Mouse (Mus musculus): Measurements from ENCODE around the gene Tmem150c.

The Tmem150c gene

DNA sequence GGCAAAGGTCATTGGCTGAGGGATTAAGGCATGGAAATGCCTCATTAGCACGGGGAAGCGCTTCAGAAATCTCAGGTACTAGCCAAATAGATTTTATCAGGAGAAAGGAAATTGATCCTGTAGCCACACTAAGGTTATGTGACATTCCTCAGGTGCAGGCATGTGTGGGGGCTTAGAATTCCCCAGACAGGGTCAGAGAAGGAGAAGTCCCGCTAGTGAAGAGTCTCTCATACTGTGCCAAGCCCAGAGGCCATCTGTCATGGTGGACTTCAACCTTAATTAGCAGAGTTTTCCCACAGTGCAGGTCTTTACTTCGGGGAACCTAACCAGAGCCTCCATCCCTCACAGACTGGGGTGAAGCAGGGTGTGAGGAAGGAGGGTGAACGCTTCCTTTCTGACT is 62.7 kb downstream of the Tmem150c start:
- no peak for DNase-seq (ENCODE audit: low read depth)

DNA sequence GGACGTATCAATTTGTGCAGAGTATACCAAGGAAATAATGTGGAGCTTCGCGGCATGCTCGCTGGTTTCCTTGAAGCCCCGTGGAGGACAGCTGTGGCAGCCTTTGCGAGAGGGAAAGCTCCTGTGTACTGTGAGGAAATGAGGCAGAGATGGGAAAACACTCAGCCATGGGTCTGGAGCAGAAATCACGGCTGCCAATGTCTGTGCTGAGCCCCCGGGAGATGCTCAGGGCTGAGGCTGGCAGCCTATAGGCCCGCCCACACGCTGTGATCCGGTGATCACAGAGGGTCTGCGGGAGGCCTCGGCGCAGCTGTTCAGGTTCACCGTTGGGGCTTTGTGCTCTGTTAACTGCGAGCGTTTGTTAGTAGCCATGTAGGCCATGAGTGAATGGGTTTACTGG is 68.0 kb downstream of the Tmem150c start:
- no peak for DNase-seq (ENCODE audit: low read depth)

DNA sequence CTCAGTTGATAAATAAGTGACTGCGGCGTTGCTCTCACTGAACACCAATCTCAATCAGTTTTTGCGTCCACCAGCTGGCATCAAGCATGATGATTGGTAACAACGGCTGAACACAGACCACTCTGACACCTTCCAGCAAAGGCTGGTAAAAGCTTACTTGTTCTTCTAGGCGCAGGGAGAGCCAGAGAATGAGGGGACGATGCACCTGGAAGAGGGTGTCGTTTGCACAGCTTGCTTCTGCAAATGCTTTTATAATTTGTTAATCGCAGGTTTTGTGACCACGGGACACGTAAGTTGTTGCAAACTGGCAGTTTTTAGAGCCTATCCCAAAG is 68.4 kb downstream of the Tmem150c start:
- DNase-seq (ENCODE audit: low read depth): no peak

DNA sequence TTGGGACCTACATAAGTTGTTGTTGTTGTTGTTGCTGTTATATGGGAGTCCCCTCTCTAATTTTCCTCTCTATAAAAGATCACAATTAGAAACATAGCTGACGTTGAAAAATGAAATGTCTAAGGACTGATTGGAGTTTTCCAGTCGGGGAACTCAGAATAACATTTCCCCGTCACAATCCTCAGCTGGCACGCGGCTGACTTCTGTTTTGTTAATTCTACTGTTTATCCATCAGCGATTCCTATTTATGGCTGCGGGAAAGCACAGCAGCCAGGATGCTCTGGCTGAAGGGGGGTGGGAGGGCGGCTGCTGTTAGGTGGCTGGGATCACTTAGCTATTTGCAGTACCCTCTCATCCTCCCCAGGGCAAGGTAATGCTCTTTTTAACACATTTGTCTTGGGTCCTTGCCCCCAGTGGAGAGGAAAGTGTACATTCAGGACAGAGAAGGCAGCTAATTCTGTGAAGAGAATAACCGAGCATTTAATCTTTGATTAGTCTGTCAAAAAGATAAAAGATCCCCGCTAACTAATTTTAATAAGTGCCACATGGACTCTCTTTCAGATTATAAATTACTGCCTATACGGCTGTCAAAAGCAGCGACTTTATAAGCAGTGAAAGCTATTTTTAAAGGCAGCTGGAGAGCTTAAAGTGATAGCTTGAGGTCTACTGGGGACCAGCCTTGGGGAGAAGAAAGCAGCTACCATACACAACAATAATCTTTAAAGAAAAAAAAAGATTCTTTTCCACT is 68.9 kb downstream of the Tmem150c start:
- no peak for DNase-seq (ENCODE audit: low read depth)

DNA sequence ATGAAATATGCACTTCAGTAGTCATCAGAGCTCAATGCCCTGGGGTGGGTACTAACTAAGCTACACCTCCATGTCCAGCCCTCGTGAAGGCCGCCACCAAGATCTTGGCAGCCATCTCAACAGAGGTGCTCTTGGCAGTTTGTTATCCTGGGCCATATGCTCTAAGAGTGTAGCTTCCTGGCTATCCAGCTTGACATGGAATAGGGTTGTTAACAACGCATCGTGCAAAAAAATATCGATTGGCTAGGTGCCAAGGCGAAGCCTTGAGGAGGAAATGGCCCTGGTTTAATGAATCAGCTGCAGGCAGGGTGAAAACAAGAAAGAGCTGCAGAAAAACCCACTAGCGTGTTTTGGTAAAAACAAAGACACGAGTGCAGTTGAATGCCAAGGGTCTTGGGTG is 74.5 kb downstream of the Tmem150c start:
- no peak for DNase-seq (ENCODE audit: low read depth)

DNA sequence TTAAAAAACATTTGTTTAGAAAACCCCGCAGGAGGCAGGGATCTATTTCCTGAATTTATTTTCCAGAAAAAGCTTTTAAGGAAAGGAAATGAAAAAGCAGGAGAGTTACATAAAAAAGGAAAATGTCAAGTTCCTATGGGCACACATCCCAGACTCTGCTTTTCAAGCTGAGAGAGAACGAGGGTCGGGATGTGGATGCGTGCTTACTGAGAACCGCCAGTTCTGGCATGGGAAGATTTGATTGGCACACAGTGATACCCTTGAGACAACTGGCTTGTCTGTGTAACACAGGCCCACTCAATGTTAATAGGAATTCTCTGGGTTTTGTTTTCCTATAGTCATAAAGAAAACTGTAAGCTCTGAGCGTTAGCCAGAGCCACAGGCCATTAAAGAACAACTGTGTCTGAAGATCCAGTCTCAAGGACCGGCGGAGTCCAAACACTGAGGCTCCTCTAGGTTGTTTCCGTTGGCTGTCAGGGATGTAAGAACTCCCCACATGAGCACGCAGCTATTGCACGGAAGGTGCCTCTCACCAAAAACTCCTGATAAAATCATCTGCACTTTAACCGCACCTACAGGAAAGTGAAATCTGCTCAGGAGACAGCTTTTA is 75.5 kb downstream of the Tmem150c start:
- DNase-seq (ENCODE audit: low read depth): no peak

DNA sequence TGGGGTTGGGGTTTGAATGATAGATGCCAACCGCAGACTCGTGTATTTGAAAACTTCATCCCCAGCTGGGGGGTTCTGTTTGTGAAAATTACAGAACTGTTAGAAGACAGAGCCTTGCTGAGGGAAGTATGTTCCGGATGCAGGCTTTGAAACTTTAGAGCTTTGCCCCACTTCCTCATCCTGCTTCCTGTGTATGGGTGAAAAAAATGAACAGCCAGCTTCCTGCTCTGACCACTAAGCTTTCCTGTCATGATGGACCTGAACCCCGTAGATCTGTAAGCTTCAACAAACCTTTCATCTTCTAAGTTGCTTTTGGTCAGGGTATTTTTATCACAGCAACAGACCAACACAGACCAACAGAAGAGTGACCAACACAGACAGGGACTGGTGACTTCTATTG is 77.6 kb downstream of the Tmem150c start:
- no peak for DNase-seq (ENCODE audit: low read depth)

DNA sequence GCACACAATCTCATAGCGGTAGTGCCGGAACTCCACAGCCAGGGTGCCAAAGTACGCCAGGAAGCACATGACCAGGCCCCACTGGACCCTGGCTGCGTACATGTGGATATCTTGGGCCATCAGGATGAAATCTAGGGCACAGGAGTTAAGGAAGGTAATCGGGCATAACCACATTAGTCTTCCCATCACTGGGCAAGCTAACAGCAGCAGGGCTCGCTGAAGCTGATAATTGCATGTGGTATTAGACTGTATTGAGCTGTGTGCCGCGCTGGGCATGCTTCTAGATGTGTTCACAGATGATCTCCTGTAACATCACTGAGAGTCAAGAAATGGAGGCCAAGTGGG is 79.7 kb downstream of the Tmem150c start:
- no peak for DNase-seq (ENCODE audit: low read depth)

DNA sequence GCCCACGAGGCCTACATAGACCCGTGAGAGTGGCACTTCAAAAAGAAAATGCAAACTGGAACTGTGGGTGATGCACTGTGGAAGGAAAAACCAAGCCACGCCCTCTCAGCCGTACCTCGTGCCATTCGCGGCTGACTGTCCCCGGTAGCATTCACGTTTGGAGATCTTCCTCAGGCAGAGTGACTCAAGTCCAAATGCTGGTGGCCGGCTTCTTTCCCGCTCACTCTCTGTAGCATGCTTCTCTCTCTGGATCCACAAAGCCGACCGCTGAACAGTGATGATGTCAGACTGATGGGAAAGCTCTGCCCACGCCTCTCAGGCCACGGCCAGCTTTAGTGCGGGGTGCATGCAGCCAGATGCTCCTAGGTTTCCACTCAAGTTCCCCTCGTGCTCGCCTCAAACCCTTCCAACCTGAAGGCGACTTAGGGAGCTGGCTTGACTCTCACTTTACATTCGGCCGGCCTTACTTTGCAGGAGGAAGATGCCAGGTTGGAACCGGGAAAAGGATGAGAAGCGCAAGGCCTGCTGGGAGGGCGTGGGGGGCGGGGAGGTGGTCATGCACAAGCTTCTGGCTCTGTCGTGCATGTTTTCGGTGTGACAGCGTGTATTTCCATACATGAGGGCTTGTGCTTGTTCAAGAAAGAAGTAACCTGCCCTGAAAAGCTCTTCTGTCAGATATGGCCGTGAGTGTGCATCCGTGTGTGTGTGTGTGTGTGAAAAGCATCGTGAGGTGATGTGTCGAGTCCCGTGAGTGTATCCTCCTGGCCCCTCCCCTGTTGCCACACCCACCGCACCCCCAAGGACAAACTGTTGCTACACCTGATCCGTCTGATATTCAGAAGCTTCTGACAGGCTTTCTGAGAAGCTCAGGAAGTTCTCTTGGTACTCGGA is 80.3 kb downstream of the Tmem150c start:
- DNase-seq (ENCODE audit: low read depth): no peak

DNA sequence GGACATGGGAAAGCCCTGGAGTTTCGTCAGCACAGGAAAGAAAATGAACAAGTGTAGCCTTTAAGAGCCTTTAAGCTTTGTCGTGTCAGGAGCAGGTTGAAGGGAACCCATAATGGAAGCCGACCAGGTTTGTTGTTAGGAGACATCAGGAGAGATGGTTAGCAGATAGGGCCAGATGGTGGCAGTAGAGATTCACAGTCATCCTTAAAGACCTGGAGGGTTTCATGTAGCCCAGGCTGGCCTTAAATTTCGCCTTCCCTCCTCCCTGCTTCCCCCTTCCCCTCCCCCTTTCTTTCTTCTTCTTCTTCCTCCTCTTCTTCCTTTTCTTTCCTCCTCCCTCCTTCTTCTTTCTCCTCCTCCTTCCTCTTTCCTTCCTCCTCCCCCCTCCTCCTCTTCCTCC is 85.0 kb downstream of the Tmem150c start:
- DNase-seq (ENCODE audit: low read depth): no peak

DNA sequence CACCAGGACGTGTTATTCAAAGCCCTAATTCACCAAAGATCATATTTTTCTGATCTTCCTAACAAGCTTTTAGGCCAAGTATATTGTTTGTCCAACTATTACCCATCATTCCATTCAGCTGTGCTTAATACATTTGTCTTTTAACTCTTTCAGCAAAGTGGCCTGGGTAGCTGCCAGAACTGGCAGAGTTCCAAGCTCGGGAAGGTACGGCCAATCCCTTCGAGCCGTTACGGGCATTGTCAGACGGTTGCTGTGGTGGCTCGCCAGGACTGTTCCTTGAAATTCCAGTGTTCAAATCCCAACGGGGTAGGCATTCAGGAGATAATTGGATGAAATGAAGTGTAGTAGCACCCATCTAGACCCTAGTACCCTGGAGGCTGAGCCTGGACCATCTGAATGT is 87.1 kb downstream of the Tmem150c start:
- no peak for DNase-seq (ENCODE audit: low read depth)

DNA sequence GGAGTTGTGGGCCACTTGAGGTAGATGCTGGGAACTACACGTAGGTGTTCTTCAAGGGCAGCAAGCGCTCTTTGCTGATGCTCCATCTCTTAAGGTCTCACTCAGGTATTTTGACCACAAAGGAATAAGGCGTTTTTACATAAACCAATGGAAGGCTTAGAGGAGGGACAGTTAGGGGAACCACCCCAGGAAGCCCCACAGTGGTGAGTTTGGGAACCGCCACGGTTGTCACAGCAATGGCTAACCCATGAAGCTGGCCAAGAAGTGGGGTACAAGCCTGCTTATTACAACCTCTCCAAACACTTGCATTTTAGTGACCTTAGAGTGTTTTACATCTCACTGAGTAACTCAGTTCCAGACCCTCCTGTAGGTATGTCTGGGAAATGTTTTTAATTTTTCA is 88.1 kb downstream of the Tmem150c start:
- DNase-seq (ENCODE audit: low read depth): no peak

DNA sequence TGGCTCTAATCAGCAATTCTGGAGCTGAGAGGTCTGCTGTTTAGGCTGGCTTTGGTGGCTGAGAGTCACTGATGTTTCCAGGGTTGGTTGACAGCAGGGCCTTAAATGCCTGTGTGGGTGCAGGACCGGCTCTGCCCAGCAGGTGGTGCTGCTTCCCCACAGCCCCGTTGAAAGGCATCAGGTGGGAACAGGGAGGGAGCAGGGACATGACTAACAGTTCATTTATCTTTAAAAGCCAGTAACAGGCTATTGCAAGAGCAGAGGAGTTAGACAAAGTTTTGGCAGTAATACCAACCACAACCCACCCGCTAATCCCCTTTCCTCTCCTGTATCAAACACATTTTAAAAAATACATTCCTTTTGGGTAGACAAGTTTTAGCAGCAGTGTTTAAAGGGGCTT is 89.4 kb downstream of the Tmem150c start:
- DNase-seq (ENCODE audit: low read depth): peak; percentile 78

DNA sequence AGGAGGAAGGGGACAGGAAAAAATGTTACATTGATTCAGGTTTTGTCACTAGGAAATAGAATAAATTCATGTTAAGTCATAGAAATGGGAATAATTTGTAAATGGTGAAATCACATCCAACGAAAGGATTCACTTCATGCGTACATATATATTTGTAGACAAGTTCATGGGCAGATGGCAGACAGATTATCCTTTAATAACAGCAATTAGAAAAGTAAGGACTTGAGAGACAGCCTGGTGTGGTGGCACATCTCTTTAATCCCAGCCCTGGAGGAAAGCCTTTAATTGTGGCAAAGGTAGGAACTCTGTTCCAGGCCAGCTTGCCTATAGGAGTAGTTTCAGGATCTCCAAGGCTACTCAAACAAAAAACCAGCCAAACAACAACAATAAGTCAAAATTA is 90.1 kb downstream of the Tmem150c start:
- no peak for DNase-seq (ENCODE audit: low read depth)

DNA sequence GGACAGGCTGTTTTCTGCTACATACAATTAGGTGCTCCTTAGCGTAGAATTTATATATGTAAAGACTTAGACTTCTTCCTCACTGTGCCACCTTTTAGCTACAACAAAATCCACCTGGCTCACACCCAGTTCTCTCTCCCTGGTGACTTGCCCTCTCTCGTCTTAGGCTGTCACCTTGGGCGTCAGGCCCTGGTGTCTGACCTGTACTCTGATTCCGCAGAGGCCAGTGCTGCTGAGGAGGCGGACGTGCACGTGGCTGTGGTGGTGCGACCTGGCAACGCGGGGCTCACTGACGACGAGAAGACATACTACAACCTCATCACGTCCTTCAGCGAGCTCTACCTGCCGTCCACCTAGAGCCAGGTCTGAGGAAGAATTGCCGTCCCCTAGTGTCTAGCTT is 92.0 kb downstream of the Tmem150c start:
- DNase-seq (ENCODE audit: low read depth): no peak

DNA sequence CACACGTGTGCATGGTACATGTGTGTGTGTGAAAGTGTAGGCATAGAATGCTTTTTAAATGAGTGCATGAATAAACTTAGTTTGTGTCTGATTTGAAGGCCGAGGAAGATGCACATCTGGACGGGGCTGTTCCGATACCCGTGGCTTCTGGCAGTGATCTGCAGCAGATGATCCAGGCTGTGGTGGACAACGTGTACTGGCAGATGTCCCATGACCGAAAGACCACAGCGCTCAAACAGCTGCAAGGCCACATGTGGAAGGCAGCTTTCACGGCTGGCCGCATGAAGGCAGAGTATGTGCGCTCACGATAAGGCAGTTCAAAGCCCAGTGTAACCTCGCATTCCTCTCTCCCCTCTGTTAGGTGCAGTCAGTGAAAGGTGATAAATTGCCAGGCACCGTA is 98.7 kb downstream of the Tmem150c start:
- no peak for DNase-seq (ENCODE audit: low read depth)

DNA sequence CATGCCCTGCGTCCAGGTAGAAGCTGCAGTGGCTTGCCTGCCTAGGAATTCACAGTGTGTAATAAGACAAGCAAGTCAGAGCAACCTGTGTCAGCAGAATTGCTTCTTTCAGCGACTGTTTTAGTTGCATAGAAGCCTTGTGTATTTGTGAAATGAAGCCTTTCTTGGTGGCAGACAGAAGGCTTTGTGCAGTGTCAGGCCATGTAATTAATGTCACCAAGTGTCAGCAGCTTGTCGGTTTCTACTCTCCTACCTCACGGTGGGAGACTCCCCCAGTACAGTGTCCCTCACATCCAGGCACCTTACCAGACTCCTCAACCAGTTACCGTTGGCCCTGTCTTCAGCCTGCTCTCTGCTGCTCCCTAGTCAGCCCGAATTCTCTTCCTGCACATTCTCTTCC is 100.3 kb downstream of the Tmem150c start:
- DNase-seq (ENCODE audit: low read depth): no peak

DNA sequence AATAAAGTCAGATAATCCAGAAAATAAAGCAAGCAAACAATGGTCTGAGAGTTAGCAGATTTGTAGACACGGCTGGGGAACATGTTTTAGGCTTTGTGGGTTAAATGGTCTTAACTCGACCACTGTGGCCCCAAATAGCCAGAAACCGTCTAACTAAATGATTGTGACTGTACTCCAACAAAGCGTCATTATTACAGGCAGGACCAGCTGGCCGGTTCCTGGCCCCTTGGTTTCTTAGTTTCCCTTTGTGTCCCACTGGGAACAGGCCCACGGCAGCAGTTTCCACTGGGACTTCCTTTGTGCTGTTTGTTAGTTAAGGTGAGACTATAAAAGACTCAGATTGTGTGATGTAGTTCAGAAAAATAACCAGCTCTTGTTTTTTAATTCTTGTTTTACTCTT is 100.9 kb downstream of the Tmem150c start:
- no peak for DNase-seq (ENCODE audit: low read depth)

DNA sequence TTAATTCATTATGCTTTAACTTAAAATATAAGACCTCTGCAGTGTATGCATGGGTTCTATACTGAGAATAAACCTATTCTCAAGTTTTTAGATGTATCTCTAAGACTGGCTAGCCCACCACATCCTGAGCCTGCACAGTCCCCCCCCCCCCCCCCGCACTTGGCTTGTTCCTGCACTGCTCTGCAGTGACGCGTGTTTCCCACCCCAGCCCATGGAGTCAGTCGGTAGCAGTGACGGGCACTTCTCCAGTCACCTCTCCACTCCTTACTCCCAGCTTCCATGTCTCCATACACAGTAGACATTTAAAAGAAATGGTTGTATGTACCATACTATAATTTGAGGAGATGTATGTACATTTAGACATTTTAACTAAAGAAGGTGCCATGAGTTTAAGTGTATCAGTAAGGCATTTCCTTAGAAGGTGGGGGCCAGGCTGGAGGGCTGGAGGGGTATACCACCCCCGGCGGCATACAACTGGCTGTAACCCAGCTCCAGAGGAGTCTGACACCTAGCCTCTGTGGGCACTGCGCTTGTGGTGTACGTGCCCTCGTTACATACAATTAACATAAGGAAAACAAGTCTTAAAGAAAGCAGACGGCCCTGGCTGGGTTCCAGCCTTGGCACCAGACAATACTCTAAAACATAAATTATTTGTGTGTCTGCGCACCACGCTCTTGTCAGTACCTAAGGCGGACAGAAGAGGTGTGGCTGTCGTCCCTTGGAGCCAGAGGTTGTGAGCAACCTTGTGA is 102.0 kb downstream of the Tmem150c start:
- no peak for DNase-seq (ENCODE audit: low read depth)

DNA sequence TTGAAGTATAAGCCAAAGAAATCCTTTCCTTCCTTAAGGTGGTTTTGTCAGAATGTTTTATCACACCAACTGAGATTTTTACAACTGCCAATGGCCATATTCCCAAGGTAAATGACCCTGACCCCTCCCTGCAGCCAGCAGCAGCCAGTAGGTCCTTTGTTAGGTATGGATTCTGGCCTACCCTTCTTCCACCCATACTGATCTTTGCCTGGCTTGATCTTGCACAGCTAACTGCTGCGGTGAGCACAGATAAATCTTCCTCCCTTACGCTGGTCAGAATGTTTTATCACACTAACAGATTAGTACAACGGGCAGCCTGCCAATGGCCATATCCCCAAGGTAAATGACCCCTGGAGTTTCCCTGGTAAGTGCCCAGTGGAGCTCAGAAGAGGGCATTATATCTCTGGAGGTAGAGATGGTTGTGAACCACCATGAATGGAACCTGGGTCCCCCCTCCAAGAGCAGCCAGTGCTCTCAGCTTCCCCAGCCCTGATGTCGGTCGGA is 103.7 kb downstream of the Tmem150c start:
- no peak for DNase-seq (ENCODE audit: low read depth)

DNA sequence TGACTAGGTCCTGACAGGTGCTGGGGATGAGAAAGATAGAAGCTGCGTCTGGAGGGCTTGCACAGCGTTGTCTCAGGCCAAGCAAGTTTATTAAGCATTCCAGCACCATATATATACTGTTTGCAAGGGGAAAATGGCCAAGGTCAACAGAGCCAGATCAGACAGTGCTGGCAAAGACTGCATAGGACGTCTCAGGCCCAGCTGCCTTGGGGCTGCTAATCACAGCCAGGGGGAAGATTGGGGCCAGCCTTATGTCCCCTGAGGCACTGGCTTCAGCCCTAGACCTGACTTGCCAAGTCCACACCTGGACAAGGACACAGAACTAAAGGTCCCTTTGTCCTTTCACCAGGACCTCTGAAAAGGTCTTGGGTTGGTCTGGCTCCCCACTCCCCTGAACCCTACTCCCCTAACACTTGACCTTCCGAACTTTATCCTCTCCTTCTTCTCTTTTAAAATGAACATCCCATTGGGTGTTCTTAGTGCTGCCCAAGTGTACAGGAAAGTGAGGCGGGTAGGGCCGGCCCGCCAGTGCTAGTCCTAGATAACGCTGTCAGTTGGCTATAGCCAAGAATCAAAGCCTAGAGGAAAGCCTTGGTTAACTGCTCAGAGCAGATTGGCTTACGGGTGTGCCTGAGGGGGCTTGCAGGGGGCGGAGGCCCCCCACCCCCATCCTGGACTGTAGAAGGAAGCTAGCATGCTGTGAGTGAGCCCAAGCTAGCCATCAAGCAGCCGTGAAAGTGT is 104.6 kb downstream of the Tmem150c start:
- DNase-seq (ENCODE audit: low read depth): no peak

DNA sequence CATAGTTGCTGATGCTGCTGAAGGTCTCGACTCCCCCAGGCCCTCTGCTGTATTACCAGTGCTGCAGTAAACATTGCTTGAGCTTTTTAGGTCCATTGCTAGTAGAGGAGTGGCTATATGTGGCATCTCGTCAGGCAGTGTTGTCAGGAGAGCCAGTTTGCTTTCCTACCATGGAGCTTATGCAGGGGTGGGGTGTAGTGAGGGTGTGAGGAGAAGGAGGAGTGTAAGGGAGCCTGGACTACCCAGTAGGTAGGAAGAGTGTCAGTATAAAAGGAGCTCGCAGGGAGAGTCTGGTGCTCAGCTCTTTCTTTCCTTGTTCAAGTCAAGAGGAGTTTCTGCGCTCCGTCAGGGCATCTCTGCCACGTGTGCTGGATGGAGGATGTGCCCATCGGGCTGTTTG is 106.9 kb downstream of the Tmem150c start:
- no peak for DNase-seq (ENCODE audit: low read depth)

All from c-Kit-positive CD71-positive TER-119-negative erythroid progenitor cells, embryonic 14.5 days (primary cell).